Mouse (Mus musculus): ENCODE results near the gene Brca1. TPM values are rescaled to one million over a fixed set of nuclear protein-coding genes. Genes with fewer than 3 reads are reported as not detected.
A peak's percentile ranks its signal among the peaks of the same experiment; 100 is the strongest.

Brca1 gene
- polyA plus RNA-seq, 1 experiment from 2014 or later, result 8.3 TPM

GRCm38 (mm10) chr11:101518937-101519336 is 32.8 kb downstream of the Brca1 start:
- H3K9me3 ChIP-seq (replicated peaks; ENCODE audit: control insufficient read depth, low read length), result no peaks in the 10 kb centered on the region
- 78% methylated on average over 5 of the region's 5 CpGs for WGBS
- H3K27me3 ChIP-seq (ENCODE audit: control insufficient read depth, insufficient read depth, low read length), result no peaks in the 10 kb centered on the region
- no peak overlapping the region for H3K4me2 ChIP-seq (ENCODE audit: low read depth, low read length)
- H3K36me3 ChIP-seq (ENCODE audit: control insufficient read depth, insufficient read depth, low read length), result 0 out of 2 replicates have a peak, but pooled peaks cover 4% of the 10 kb centered on the region
- H3K9ac ChIP-seq (ENCODE audit: low read length), result no peak overlapping the region
- H3K4me1 ChIP-seq (ENCODE audit: control insufficient read depth, insufficient read depth, low read length), result no peaks in the 10 kb centered on the region
- no peak for ATAC-seq (ENCODE audit: insufficient read depth, low FRiP score)
- H3K27ac ChIP-seq (ENCODE audit: low read length), result no peak overlapping the region
- H3K4me3 ChIP-seq (replicated peaks; ENCODE audit: low read length), result no peak overlapping the region

DNA sequence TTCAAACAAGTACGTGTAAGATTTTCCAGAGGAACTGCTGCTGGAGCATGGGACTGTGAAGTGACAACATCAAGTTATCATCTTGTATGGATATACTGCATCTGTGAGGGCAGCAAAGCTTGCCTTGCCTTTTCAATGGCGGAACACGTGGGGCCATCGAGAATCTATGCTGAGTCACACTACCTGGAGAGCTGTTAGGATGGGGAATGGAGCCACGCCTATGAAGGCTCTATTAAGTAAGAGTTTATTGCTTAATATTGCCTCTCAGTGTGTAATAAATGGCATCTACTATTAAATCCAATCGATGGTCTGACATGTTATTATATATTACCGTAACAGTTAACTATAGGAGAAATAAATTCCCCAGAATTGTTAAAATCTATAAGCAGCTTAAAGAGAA is 44.7 kb downstream of the Brca1 start:
- H3K4me2 ChIP-seq (ENCODE audit: low read depth, low read length), result no peak overlapping the region
- WGBS, result 89% methylated on average over 7 of the region's 7 CpGs
- no peaks in the 10 kb centered on the region for H3K9me3 ChIP-seq (replicated peaks; ENCODE audit: control insufficient read depth, low read length)
- H3K9ac ChIP-seq (ENCODE audit: low read length), result no peak overlapping the region
- H3K27me3 ChIP-seq (ENCODE audit: control insufficient read depth, insufficient read depth, low read length), result no peaks in the 10 kb centered on the region
- no peaks in the 10 kb centered on the region for H3K4me1 ChIP-seq (ENCODE audit: control insufficient read depth, insufficient read depth, low read length)
- no peak overlapping the region for H3K4me3 ChIP-seq (replicated peaks; ENCODE audit: low read length)
- no peaks in the 10 kb centered on the region for H3K36me3 ChIP-seq (ENCODE audit: control insufficient read depth, insufficient read depth, low read length)
- H3K27ac ChIP-seq (ENCODE audit: low read length), result no peak overlapping the region
- ATAC-seq (ENCODE audit: insufficient read depth, low FRiP score), result no peak

- H3K36me3 ChIP-seq (ENCODE audit: control insufficient read depth, insufficient read depth, low read length), result no peaks in the 10 kb centered on the region
- WGBS, result 90% methylated on average over 5 of the region's 5 CpGs
- H3K27ac ChIP-seq (ENCODE audit: low read length), result no peak overlapping the region
- H3K4me2 ChIP-seq (ENCODE audit: low read depth, low read length), result no peak overlapping the region
- no peaks in the 10 kb centered on the region for H3K4me1 ChIP-seq (ENCODE audit: control insufficient read depth, insufficient read depth, low read length)
- H3K9ac ChIP-seq (ENCODE audit: low read length), result no peak overlapping the region
- H3K27me3 ChIP-seq (ENCODE audit: control insufficient read depth, insufficient read depth, low read length), result no peaks in the 10 kb centered on the region
- no peak for ATAC-seq (ENCODE audit: insufficient read depth, low FRiP score)
- H3K9me3 ChIP-seq (replicated peaks; ENCODE audit: control insufficient read depth, low read length), result no peaks in the 10 kb centered on the region
- H3K4me3 ChIP-seq (replicated peaks; ENCODE audit: low read length), result no peak overlapping the region
Measured at GRCm38 (mm10) chr11:101506269-101506780, 45.4 kb downstream of the Brca1 start.

DNA sequence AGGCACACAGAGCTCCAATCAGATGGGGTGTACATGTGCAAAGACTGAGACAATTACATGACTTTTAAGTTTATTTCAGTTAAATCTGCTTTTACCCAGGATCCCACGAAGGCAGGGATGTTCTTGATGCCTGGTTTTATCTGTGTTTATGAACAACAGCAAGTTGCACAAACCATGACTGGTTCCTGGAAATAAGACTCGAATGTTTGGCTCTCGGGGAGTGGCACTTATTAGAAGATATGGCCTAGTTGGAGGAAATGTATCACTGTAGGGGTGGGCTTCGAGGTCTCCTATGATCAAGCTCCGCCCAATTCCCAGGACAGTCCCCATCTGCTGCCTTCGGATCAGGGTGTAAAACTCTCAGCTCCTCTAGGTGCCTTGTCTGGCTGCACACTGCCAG is 65.6 kb downstream of the Brca1 start:
- WGBS, result 61% methylated on average over 6 of the region's 6 CpGs
- no peak overlapping the region for H3K4me2 ChIP-seq (ENCODE audit: low read depth, low read length)
- no peak overlapping the region for H3K9ac ChIP-seq (ENCODE audit: low read length)
- no peaks in the 10 kb centered on the region for H3K9me3 ChIP-seq (replicated peaks; ENCODE audit: control insufficient read depth, low read length)
- H3K4me1 ChIP-seq (ENCODE audit: control insufficient read depth, insufficient read depth, low read length), result no peaks in the 10 kb centered on the region
- H3K27me3 ChIP-seq (ENCODE audit: control insufficient read depth, insufficient read depth, low read length), result no peaks in the 10 kb centered on the region
- ATAC-seq (ENCODE audit: insufficient read depth, low FRiP score), result no peak
- H3K36me3 ChIP-seq (ENCODE audit: control insufficient read depth, insufficient read depth, low read length), result no peaks in the 10 kb centered on the region
- no peak overlapping the region for H3K4me3 ChIP-seq (replicated peaks; ENCODE audit: low read length)
- no peak overlapping the region for H3K27ac ChIP-seq (ENCODE audit: low read length)

DNA sequence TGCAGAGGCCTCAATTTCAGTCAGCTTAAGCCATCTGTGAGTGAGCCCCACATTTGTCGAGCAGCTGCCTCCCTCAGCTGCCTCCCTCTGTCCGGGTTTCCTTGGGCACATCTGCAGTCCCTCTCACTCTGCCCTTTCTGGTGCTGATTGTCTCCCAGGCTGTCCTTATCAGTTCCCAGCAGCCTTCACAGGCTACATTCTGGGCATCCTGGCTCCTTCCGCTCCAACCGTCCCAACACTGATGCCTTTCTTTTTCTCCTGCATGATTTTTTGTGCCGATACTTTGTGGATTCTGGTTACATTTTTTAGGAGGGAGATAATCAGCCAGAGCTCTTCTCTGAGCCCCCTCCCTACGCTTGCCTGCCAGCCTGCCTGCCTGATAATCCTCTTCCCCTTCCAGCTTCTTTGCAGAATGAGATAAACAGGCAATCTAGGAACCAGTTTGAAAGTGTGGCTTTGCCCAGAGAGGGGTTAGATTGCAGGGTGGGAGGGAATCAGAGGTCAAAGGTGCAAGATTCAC is 66.2 kb downstream of the Brca1 start:
- Histone ChIP-seq H3K36me3 (ENCODE audit: control insufficient read depth, insufficient read depth, low read length) (no peaks in the 10 kb centered on the region), H3K9me3 (replicated peaks; ENCODE audit: control insufficient read depth, low read length) (no peaks in the 10 kb centered on the region), H3K4me3 (replicated peaks; ENCODE audit: low read length) (no peak overlapping the region), H3K4me1 (ENCODE audit: control insufficient read depth, insufficient read depth, low read length) (no peaks in the 10 kb centered on the region), H3K27me3 (ENCODE audit: control insufficient read depth, insufficient read depth, low read length) (no peaks in the 10 kb centered on the region), H3K4me2 (ENCODE audit: low read depth, low read length) (no peak overlapping the region), H3K9ac (ENCODE audit: low read length) (no peak overlapping the region), H3K27ac (ENCODE audit: low read length) (0 out of 2 replicates have a peak overlapping the region, but pooled peaks have one; percentile 14)
- no peak for ATAC-seq (ENCODE audit: insufficient read depth, low FRiP score)
- 38% methylated on average over 6 of the region's 6 CpGs for WGBS

DNA sequence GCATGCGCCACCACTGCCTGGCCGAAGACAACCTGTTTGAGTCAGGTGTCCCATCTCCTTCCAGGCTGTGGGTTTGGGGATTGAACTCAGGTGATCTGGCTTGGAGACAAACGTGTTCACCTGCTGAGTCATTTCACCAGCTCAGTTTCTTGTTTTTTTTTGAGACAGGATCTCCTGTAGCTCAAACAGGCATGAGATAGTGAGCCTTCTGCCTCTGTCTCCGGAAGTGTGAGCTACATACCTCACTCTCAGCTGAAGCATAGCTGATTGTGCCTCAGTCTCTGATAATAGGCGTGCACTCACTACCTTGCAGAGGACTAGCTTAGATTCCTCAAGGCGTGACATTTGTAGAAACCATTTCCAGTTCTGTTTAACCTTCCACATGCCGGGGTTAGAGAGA is 66.9 kb downstream of the Brca1 start:
- H3K4me3 ChIP-seq (replicated peaks; ENCODE audit: low read length), result no peak overlapping the region
- no peak overlapping the region for H3K9ac ChIP-seq (ENCODE audit: low read length)
- H3K4me2 ChIP-seq (ENCODE audit: low read depth, low read length), result no peak overlapping the region
- H3K9me3 ChIP-seq (replicated peaks; ENCODE audit: control insufficient read depth, low read length), result no peaks in the 10 kb centered on the region
- WGBS, result 69% methylated on average over 7 of the region's 7 CpGs
- no peak overlapping the region for H3K27ac ChIP-seq (ENCODE audit: low read length)
- no peaks in the 10 kb centered on the region for H3K36me3 ChIP-seq (ENCODE audit: control insufficient read depth, insufficient read depth, low read length)
- ATAC-seq (ENCODE audit: insufficient read depth, low FRiP score), result no peak
- no peaks in the 10 kb centered on the region for H3K27me3 ChIP-seq (ENCODE audit: control insufficient read depth, insufficient read depth, low read length)
- H3K4me1 ChIP-seq (ENCODE audit: control insufficient read depth, insufficient read depth, low read length), result no peaks in the 10 kb centered on the region

DNA sequence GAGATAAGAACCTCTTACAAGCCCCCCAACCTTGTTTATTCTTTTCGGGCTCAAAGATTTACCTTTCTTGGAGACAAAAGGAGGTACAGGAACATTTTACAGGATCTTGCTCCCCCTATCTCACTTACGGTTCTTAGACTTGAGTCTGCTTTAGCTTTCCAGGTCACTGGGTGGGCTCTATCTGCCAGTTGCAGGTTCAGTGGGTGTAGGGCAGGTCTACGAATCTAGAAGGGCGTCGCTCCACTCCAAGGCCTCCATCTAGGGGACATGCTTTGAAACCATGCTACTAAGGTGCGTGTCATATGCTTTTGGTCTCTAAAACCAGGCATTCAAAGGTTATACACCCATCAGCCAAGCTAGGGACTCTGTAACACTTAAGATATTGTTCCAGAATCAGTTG is 67.5 kb downstream of the Brca1 start:
- WGBS, result 48% methylated on average over 6 of the region's 6 CpGs

GRCm38 (mm10) chr11:101483804-101484203 is 68.0 kb downstream of the Brca1 start:
- WGBS, result 25% methylated on average over 3 of the region's 3 CpGs
- no peak overlapping the region for H3K27ac ChIP-seq (ENCODE audit: low read length)
- no peak overlapping the region for H3K4me3 ChIP-seq (replicated peaks; ENCODE audit: low read length)
- H3K27me3 ChIP-seq (ENCODE audit: control insufficient read depth, insufficient read depth, low read length), result no peaks in the 10 kb centered on the region
- H3K4me1 ChIP-seq (ENCODE audit: control insufficient read depth, insufficient read depth, low read length), result peaks cover 7% of the 10 kb centered on the region
- H3K9me3 ChIP-seq (replicated peaks; ENCODE audit: control insufficient read depth, low read length), result no peaks in the 10 kb centered on the region
- no peaks in the 10 kb centered on the region for H3K36me3 ChIP-seq (ENCODE audit: control insufficient read depth, insufficient read depth, low read length)
- no peak overlapping the region for H3K9ac ChIP-seq (ENCODE audit: low read length)
- H3K4me2 ChIP-seq (ENCODE audit: low read depth, low read length), result no peak overlapping the region
- ATAC-seq (ENCODE audit: insufficient read depth, low FRiP score), result no peak

More for the DNA sequence above, 67.5 kb downstream of the Brca1 start:
- Histone ChIP-seq H3K36me3 (ENCODE audit: control insufficient read depth, insufficient read depth, low read length) (no peaks in the 10 kb centered on the region), H3K4me1 (ENCODE audit: control insufficient read depth, insufficient read depth, low read length) (peaks cover 3% of the 10 kb centered on the region), H3K27ac (ENCODE audit: low read length) (no peak overlapping the region), H3K9me3 (replicated peaks; ENCODE audit: control insufficient read depth, low read length) (no peaks in the 10 kb centered on the region), H3K27me3 (ENCODE audit: control insufficient read depth, insufficient read depth, low read length) (no peaks in the 10 kb centered on the region), H3K4me3 (replicated peaks; ENCODE audit: low read length) (no peak overlapping the region), H3K4me2 (ENCODE audit: low read depth, low read length) (no peak overlapping the region), H3K9ac (ENCODE audit: low read length) (no peak overlapping the region)
- no peak for ATAC-seq (ENCODE audit: insufficient read depth, low FRiP score)

DNA sequence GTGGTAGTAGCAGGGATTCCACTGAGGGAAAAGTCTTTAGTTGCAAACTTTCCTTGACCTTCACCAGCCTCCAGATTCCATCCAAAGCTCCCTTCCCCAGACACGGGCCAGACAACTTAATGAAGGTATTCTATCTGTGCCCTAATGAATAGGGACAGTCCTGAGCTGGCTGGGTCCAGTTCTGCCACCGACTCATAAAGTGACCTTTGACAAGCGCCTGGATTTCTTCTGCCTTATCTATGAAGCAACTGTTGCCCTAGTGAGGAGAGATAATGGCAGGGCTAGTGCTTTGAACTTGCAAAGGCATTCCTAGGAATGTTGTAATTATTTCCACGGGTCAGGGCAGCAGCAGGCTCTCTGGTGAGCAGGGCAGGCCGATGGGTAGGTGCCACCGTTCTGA is 70.8 kb downstream of the Brca1 start:
- H3K27ac ChIP-seq (ENCODE audit: low read length), result no peak overlapping the region
- no peaks in the 10 kb centered on the region for H3K9me3 ChIP-seq (replicated peaks; ENCODE audit: control insufficient read depth, low read length)
- no peak overlapping the region for H3K9ac ChIP-seq (ENCODE audit: low read length)
- H3K4me2 ChIP-seq (ENCODE audit: low read depth, low read length), result no peak overlapping the region
- 17% methylated on average over 6 of the region's 6 CpGs for WGBS
- H3K27me3 ChIP-seq (ENCODE audit: control insufficient read depth, insufficient read depth, low read length), result no peaks in the 10 kb centered on the region
- H3K4me1 ChIP-seq (ENCODE audit: control insufficient read depth, insufficient read depth, low read length), result peaks cover 8% of the 10 kb centered on the region
- no peak overlapping the region for H3K4me3 ChIP-seq (replicated peaks; ENCODE audit: low read length)
- H3K36me3 ChIP-seq (ENCODE audit: control insufficient read depth, insufficient read depth, low read length), result no peaks in the 10 kb centered on the region
- ATAC-seq (ENCODE audit: insufficient read depth, low FRiP score), result peak; percentile 52; the same call in 1 of the 2 replicates

Data from stomach, embryonic 16.5 days (tissue).